Mouse (Mus musculus): Measurements from ENCODE around the gene Naa16.

Gene Naa16

DNA sequence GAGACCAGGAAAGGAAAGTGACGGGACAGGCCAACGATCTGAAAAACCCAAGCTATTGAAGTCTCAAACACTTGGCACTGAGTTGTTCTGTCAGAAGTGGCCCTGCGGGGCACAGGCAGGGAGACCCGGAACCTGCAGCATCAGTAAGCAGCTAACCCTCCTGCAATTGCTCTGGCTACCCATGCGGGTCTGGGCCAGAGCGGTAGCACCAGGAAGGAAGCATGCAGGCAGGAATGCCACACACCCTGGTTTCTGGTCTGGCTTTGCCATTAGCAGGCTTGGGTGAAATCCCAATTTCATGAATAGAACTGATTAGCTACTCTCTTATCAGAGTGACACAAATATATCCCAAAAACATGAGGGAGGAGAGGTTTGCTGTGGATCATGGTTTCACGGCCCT lies 58.6 kb downstream of the Naa16 start:
- in situ Hi-C loops (cut with MboI, MseI), result no loop called here

DNA sequence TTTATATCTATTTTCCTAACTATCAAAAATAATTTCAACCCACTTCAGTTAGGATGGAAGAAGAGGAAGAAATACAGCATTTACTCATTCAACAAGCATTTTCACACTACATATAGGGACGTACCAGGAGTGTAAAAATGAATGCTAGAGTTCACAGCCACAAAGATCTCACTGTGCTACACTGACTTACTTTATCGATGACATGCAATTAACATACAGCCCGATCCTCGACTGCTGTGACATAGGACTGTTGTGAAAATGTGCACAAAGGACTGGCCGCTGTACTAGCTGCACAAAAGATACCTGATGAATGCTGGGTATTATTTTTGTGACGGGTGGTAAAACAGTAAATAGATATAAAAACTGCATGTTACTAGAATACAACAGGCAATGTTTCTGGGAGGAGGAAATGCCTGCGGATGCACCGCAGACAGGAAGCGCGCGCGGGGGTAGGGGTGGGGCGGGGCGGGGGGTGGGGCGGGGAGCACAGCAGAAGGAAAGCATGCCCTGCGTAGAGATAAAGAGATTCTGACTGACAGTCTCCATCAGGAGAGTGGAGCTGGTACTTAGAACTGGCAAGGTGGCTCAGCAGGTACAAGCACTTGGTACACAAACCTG lies 59.5 kb downstream of the Naa16 start:
- in situ Hi-C loops (cut with MboI, MseI), result no loop called here

DNA sequence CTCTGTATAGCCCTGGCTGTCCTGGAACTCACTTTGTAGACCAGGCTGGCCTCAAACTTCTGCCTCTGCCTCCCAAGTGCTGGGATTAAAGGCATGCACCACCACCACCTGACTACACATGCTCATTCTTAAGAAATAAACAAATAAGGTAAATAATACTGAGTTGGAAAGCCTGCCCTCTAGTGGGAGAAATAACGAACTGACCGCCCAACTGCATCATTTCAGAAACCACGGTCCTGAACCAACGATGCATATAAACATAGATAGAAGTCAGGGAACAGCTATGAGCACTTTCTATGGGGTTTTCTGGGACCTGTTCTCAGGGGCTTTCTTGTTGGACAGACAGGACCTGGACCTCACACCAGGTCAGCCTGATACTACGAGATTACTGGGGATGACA lies 63.5 kb downstream of the Naa16 start:
- in situ Hi-C loops (cut with MboI, MseI), result loop anchor here (10.0 kb wide), 1 partner anchor 662 kb away; no protein-coding TSS in a partner anchor

DNA sequence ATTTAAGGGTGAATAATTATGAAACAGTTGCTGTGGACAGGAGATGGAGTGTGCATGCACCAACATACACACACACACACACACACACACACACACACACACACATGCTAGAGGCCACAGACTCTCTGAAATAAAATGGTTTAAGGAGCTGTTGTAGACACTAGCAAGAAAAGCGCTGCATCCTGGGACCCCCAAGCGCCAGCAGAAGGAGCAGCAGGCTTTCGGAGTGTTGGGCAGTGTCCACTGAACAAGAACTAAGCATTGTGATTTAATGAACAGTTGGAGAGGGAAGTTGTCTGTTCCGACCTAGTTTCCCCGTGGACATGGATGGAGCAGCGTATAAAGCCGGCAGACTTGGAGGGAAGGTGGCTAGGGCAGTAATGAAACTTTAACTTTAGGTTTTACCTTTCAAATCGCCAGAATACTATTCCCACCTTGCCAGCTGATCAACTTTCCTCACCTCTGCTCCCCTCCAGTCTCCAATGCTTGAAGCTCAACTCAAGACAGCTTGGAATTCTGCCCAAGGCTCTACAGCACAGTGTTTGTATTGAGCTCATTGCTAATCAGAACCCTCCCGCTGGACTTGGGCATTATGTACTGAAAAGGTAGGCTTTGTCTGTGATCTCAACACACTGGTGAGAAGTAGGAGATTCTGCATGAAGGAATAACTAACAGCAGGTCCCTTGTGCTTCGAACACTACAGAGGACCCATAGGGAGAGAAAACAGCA lies 66.3 kb downstream of the Naa16 start:
- in situ Hi-C loops (cut with MboI, MseI), result loop anchor here (5.0 to 10.0 kb wide), 2 partner anchors 197 to 659 kb away; no protein-coding TSS in a partner anchor

DNA sequence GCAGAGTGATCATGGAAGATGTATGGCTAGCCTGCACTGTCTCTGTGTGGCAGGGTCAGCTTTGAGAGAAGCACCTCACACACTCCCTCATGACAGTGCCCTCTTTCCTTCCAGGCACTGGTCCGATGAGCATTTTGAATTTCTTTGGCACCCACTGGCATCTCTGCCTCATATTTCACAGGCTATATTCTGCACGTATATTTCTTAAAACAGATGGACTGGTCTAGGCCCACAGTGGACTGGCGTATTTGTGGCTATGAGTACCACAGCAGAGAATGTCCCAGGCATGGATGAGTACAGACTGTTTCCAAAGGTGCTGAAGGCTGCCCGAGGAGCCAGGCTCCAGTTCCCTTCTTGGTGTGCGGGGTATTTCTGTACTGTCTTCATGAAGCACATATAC lies 68.7 kb downstream of the Naa16 start:
- in situ Hi-C loops (cut with MboI, MseI), result loop anchor here (5.0 to 10.0 kb wide), 2 partner anchors 195 to 657 kb away; no protein-coding TSS in a partner anchor

DNA sequence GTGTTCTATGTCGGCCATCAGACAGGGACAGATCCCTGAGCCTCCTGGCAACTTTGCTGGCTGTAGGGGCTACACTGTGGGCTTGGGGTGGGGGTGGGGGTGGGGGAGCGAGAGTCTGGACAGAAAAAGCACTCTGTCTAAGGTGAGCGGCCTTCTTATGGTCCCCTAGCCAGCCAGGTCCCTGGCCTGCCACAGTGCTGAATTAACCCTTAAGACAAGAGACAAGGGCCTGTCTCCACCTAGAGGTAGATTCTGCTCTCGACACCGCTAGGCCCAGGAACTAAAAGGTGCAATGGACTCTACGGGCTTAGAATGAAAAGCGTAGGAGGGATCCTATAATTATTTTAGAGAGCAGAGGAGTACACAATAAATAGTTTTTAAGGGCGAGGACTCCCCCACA lies 69.4 kb downstream of the Naa16 start:
- in situ Hi-C loops (cut with MboI, MseI), result loop anchor here (5.0 to 10.0 kb wide), 2 partner anchors 194 to 656 kb away; no protein-coding TSS in a partner anchor

DNA sequence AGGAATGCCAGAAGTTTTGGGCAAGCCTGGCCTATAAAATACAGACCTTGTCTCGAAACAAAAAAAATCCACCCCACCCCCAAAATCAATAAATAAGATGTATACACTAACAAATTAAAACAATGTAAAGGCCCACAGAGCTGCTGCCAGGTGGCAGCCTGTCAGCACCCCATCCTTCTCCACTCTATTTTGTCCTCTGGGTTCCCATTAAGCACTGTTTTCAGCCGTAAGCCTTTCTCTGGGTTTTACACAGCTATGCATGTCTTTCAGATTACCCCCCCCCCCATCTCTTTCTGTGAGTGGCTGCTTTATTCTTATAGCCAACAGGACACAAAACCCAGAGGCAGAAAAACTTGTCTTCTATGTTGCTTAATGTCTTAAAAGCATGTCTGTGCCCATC lies 73.0 kb downstream of the Naa16 start:
- in situ Hi-C loops (cut with MboI, MseI), result no loop called here

DNA sequence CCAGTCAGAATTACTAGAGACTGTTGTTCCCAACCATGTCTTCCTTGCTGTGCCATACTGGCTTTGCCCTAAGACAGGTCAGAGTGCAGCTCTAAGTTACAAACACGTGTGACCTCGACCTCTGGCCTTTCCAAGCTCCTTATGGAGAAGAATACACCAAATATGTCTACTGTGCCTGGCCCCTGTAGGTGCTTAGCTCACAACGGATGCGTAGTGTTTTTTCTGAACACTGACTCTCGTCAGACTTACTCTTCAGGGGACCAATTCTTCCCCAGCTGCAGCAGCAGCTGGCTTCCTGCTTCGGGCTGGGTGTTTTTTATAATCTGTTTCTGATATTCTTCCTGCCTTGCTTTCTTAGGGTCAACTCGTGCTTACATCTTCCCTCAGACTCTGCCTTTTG lies 74.7 kb downstream of the Naa16 start:
- in situ Hi-C loops (cut with MboI, MseI), result no loop called here

DNA sequence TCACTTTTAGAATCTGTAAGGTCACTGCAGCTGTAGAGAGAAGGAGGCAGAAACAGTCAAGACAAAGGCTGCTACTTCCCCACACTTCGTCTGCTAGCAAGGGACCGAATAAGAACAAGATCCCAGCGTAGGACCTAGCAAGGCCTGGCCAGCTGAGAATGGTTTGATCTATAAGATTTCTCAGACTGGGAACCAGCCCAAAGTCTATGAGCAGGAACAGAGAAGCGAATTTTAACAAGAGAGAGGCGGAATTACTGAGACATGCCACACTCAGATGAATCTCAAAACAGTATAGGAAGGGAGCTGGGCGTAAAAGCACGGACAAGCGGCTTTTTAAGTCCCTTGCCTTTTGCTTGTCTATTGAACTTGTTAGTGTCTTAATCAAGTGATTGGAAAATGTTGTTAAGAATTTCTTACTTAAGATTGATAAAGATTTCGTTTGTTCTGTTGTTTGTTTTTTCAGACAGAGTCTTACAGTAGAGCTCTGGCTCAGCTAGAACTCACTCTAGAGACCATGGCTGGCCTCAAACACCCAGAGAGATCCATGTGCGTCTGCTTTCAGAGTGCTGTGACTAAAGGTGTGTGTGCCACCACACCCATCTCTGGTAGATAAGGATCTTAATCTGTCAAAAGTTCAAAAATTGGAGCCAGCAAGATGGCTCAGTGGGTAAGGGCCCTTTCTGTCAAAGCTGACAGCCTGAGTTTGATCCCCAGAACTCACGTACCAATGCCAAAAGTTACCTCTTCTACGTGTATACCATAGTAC lies 76.2 kb downstream of the Naa16 start:
- in situ Hi-C loops (cut with MboI, MseI), result no loop called here

DNA sequence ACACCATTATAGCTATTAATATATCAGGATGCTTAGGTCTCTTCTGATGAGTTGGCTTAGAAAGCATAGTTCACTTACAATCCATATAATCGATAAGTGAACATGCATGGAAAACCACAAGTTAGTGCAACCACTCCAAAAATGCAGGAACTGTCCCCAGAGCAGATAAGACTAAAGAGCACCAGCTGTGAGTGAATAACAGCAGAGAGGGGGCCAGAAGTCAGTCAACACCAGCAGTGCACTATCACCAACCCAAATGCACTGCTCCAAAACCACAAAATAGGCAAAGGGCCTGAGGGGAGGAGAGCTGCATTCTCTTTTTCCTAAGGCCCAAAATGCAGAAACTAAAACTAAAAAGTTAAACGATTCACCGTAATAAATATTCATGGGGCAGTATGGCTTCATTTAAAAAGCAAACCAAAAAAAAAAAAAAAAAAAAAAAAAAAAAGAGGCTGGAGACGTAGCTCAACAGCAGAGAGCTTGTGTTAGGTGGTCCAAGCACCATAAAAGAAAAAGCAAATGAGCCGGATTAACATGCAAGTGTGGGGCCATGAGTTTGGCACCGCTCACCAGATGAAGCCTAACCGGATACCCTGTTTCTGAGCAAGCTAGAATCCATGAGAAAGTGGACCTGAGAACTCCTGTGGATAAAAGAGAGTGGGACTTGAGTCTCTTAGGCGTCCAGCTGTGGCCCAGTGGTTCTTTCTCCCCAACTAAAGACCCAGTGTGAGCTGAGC lies 77.0 kb downstream of the Naa16 start:
- in situ Hi-C loops (cut with MboI, MseI), result no loop called here

DNA sequence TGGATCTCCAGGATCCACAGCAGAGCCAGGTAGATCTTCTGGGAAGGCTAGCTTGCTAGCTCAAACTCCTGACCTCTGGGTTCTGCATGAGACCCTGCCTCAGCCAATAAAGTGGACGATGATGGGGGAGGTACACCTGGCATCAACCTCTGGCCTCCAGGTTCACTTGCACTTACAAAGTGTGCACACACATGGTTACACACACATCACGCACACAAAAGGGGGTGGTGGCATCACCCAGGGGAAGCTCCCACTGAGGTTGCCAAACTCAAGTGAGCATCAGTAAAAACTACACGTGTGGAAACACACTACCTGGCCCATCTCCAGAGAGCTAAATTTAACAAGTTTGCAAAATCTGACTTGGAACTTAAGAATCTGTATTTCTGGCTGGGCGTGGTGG lies 77.9 kb downstream of the Naa16 start:
- in situ Hi-C loops (cut with MboI, MseI), result no loop called here

DNA sequence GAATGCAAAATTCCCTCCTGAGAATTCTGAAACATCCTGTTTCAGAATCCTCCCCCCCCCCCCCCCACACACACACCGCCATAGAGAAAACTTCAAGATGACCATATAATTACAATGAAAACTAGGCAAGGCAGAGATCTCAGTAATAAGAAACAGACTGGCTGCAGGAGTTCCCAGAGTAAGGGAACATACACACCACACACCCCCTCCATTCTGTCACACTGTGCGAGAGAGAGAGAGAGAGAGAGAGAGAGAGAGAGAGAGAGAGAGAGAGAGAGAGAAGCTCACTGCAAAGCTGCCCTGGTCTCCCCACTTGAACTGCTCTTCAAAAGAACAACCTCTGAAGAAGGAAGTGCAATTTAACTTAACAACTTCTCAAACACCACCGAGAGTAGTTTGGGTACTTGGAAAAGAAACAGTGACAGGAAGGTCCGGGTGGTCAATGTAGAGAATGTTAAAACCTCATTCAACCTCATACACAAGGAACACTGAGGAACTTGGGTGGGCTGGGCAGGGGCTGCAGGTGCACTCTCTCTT lies 78.6 kb downstream of the Naa16 start:
- in situ Hi-C loops (cut with MboI, MseI), result no loop called here

DNA sequence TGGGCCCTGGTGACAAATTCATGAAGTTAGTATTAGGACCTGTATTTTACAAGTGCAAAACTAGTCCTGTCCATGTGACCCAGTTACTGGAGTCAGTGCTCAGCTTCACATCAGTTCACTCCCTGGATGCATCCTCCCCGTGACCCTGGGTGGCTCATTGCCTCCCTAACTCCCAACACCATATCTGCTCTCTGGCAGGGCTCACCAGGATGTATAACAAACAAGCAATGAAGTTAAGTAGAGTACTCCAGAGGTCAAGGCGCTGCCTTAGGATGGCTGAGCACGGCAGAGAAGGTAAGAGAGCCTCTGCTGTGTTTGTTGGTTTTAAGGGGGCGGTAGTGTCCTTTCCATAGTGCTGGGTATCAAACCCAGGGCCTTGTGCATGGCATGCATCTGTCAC lies 81.5 kb downstream of the Naa16 start:
- in situ Hi-C loops (cut with MboI, MseI), result loop anchor here (5.0 kb wide), 1 partner anchor 62 kb away; the partner anchor contains the start of gene Zfp957

DNA sequence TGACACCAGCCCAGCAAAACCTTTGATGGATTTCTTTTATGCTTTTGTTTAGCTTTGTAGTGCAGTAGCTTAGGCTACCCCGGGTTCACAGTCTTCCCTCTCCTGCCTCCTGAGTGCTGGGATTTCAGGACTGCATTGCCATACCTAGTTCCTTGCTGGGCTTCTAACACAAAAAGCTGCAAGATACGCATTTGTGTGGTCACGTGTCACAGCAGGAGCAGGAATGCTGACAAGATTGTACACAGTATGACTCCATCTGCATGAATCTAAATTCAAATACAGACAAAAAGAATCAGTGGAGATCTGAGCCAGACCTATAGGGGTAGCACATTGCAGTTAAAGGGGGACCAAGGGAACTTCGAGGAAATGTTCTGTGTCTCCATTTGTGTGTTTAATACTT lies 82.2 kb downstream of the Naa16 start:
- in situ Hi-C loops (cut with MboI, MseI), result loop anchor here (5.0 kb wide), 1 partner anchor 61 kb away; the partner anchor contains the start of gene Zfp957

DNA sequence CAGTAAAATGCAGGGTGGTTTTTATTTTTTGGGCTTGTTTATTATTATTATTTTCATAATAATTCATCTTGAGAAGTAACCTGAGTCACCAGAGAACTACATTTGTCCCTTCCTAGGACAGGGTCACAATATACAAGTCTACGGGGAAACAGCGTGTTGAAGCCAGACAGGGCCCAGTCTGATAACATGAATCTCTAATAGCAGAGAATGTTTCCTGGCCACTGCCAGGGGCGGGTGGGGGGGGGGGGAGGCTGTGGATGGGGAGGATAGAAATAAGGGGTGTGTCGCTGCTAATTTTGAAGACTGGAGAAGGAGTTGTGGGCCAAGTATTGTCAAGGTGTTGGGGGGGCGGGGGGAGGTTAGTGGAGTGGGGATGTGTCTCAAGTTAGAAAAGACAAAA lies 82.7 kb downstream of the Naa16 start:
- in situ Hi-C loops (cut with MboI, MseI), result loop anchor here (5.0 kb wide), 1 partner anchor 61 kb away; the partner anchor contains the start of gene Zfp957

DNA sequence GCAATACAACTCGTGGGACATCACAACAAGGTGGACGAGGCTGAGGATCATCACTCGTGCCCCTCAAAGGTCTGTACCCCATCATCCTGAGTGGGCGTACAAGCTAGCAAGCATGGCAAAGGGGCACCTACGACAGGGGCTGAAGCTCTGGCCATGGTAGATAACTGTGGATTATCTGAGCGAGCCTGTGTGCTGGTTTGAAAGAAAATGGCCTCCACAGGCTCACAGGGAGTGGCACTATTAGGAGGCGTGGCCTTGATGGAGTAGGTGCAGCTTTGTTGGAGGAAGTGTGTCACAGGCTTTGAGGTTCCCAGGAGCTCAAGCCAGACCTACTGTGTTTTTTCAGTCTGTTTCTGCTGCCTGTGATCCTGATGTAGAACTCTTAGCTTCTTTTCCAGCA lies 83.4 kb downstream of the Naa16 start:
- in situ Hi-C loops (cut with MboI, MseI), result loop anchor here (5.0 kb wide), 1 partner anchor 60 kb away; the partner anchor contains the start of gene Zfp957

DNA sequence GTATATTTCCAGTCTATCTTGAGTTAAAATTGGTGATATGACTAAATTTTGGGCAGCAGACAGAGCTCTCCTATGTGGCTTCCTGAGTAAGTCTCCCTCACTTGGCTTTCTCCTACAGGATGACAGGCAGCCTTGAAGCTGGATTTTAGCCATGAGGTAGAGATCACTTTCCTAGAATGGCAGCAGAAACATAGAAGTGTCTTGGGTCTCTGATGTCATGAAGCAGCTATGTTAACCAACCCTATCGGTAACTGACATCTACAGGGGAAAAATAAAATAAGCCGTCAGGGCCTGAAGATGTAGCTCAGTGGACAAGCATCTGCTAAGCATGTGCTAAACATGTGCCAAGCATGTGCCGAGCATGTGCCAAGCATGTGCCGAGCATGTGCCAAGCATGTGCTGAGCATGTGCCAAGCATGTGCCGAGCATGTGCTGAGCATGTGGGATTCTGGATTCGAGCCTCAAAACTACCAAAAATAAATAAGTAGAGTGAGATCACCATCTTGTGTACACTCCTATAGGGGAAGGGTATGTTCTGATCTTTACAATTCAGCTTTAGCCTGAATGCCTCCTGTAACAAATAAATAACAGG lies 85.6 kb downstream of the Naa16 start:
- in situ Hi-C loops (cut with MboI, MseI), result loop anchor here (5.0 kb wide), 1 partner anchor 58 kb away; the partner anchor contains the start of gene Zfp957

DNA sequence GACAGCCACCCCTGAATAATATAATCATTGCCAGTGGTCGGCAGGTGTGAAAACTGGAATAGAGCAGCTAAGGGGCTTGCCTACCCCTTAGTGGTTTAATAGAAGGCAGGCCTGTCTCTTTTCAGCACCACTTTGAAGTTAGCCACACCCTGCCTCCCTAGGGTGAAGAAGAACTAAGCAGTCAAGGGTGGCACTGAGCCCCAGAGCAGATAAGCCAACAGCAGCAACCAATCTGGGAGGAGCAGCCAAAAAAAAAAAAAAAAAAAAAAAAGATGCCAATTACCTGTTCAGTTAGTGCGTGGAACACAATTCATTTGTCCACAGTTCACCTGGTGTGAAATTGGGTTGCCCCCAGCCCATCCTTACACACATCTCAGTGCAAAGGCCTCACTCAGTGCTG lies 87.4 kb downstream of the Naa16 start:
- in situ Hi-C loops (cut with MboI, MseI), result no loop called here

DNA sequence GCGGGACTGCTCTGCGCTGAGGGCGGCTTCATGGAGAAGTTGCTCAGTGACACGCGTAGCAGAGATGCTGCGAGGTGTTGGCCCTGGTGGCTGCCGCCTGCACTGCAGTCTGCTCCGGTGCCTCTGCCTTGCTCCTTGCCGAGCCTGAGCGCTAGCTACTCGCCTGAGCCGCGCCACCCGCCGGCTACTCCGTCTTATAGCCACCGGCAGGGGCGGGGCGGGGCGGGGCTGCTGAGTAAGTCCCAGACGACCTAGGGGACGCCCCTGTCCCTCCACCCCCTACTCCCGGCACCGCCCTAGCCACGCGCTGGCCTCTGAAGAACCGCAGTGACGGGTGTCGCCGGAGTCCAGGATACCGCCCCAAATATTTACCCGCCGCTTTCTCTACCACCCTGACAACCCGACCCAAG lies 89.1 kb downstream of the Naa16 start, which contains the start of gene Rgcc:
Gene Rgcc (minus strand): TSS at position 180 of the 410 bp plus-strand sequence.
- in situ Hi-C loops (cut with MboI, MseI), result no loop called here

DNA sequence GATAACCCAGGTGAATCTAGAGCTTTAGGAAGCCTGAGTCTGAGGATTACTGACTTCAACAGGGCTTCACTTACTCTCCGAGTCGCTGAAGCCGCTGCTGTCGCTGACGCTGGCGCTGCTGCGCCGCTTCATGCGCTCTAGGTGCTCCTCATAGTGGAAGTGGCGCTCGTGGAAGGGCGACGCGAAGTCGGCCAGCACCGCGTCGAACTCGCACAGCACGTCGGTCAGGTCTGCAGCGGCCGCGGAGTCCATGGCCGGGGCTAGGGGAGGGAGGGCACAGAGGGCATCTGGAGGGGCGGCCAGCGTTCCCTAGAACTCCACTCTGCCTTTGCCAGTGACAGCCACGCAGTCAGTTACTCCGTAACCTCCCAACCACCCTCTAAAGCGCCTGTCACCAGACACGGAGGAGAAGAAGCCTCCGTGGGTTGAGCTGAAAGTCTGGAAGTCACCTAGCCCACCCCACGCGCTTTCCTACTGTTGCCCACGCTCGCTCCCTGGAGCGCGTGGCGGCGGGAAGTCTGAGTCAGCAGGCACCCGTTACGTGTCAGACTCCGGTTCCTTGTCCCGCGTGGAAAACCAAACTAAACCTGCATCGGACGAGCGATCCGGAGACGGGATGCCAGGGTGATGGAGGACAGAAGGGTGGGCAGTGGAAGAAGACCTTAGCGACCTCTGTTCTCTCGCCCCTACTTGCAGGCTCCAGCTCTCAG lies 89.8 kb downstream of the Naa16 start:
- in situ Hi-C loops (cut with MboI, MseI), result no loop called here
